Mouse (Mus musculus) C2C12 (cell line): ENCODE results near the gene Mlycd. TPM values are rescaled to one million over a fixed set of nuclear protein-coding genes. Genes with fewer than 3 reads are reported as not detected.

ENCODE experiments used
- H3K27me3 ChIP-seq: one replicate; pipeline ENCODE4 v1.6.1; 2011; ENCODE audit not compliant: control insufficient read depth, insufficient read depth, insufficient read length
- H3K36me3 ChIP-seq: one replicate; pipeline ENCODE4 v1.6.1; 2011; ENCODE audit not compliant: control insufficient read depth, insufficient read depth
- H3K4me3 ChIP-seq: one replicate; pipeline ENCODE4 v1.5.1; 2011; ENCODE audit warnings: mild to moderate bottlenecking, control low read depth; ENCODE audit not compliant: poor library complexity, insufficient read depth, severe bottlenecking
- H3K79me2 ChIP-seq: one replicate; pipeline ENCODE4 v1.6.1; 2011; ENCODE audit not compliant: control insufficient read depth, insufficient read depth
- H3K79me3 ChIP-seq: one replicate; pipeline ENCODE4 v1.6.1; 2011; ENCODE audit warnings: low read depth, control low read depth
- H3ac ChIP-seq: one replicate; pipeline ENCODE3; 2011; ENCODE audit warnings: low read depth; ENCODE audit not compliant: control insufficient read depth, insufficient read length
- CEBPB ChIP-seq: IDR thresholded peaks from one replicate; pipeline ENCODE4 v1.6.1; 2011; ENCODE audit warnings: low read depth, mild to moderate bottlenecking, control low read depth, moderate library complexity
- CTCF ChIP-seq: IDR thresholded peaks from one replicate; pipeline ENCODE4 v1.5.1; 2011; ENCODE audit not compliant: control insufficient read depth, insufficient read depth, insufficient read length
- FOSL1 ChIP-seq: IDR thresholded peaks from one replicate; pipeline ENCODE4 v1.8.0; 2011; ENCODE audit warnings: mild to moderate bottlenecking, low read length; ENCODE audit not compliant: poor library complexity, insufficient read depth, severe bottlenecking
- MAX ChIP-seq: IDR thresholded peaks from one replicate; pipeline ENCODE4 v1.6.1; 2011; ENCODE audit warnings: mild to moderate bottlenecking, control low read depth
- MYOD1 ChIP-seq: IDR thresholded peaks from one replicate; pipeline ENCODE4 v1.6.1; 2011; ENCODE audit warnings: low read depth; ENCODE audit not compliant: control insufficient read depth, insufficient read length
- MYOG ChIP-seq: IDR thresholded peaks from one replicate; pipeline ENCODE4 v1.6.1; 2011; ENCODE audit not compliant: control insufficient read depth, insufficient read length; ENCODE audit errors: extremely low read depth
- USF1 ChIP-seq: IDR thresholded peaks from one replicate; pipeline ENCODE4 v1.6.1; 2011; ENCODE audit warnings: low read depth, mild to moderate bottlenecking, control low read depth, moderate library complexity
- polyA plus RNA-seq: library from polyadenylated mRNA; unstranded; fragments of >200 nt; fragmentation: generic; extraction: Trizol; gene quantifications from one replicate; pipeline ENCODE4 v1.2.1, GENCODE M21; 2012; ENCODE audit warnings: missing spikeins

Gene Mlycd
- polyA plus RNA-seq, 1 experiment = 7.5 TPM

DNA sequence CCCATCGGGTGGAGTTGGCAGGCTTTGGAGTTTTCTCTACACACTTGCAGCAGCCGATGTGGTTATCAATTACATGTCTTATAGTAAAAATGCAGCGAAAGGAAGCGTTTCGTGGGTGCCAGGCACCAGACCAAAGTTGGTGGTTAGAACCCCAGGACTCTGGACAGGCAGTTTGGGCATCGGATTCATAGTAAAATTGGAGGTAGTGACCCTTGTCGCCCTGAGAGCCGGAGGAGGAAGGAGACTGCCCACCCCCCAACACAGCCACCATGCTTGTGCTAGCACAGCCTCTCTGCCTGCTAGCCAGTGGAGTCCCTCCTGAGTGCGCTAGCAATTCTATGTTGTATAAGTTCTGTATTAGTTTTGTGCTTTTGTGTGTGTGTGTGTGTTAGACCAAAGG lies 3.9 kb downstream of the Mlycd start:
- Histone ChIP-seq H3K4me3 (no peak overlapping the region), H3K27me3 (no peaks in the 10 kb centered on the region), H3K79me3 (no peaks in the 10 kb centered on the region), H3ac (no peak overlapping the region), H3K36me3 (no peaks in the 10 kb centered on the region), H3K79me2 (no peaks in the 10 kb centered on the region)
- TF ChIP-seq CEBPB (no peak), MYOD1 (no peak)

DNA sequence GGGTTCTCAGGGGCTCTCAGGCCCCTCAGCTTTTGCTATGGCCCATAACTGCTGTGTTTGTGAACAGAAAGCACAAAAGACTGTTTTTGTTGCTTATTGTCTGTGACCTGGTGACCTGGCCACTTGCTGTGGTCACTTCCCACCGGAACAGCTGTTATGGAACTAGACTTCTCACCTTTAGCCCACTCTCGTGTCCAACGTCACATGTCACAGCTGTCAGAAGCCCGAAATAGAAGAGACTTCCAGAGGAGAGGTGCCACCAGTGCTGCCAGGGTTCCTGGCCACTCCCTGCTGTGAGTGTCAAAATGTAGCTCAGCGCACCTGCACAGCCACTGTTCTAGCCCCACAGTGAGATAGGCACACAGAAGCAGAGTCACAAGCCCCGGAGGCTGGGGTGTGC lies 4.6 kb downstream of the Mlycd start:
- TF ChIP-seq MYOD1 (no peak), CEBPB (no peak), USF1 (no peak), FOSL1 (no peak), CTCF (no peak), MYOG (no peak), MAX (no peak)
- Histone ChIP-seq H3K4me3 (no peak overlapping the region), H3K79me2 (no peaks in the 10 kb centered on the region), H3K79me3 (no peaks in the 10 kb centered on the region), H3ac (no peak overlapping the region), H3K27me3 (no peaks in the 10 kb centered on the region), H3K36me3 (no peaks in the 10 kb centered on the region)

- TF ChIP-seq CEBPB = no peak
- no peak for TF ChIP-seq USF1
- TF ChIP-seq MYOD1 = no peak
- no peak for TF ChIP-seq CTCF
- TF ChIP-seq MAX = no peak
- TF ChIP-seq FOSL1 = no peak
- TF ChIP-seq MYOG = no peak
- Histone ChIP-seq H3K79me3 (no peaks in the 10 kb centered on the region), H3K36me3 (no peaks in the 10 kb centered on the region), H3K27me3 (no peaks in the 10 kb centered on the region), H3K4me3 (no peak overlapping the region), H3ac (no peak overlapping the region), H3K79me2 (no peaks in the 10 kb centered on the region)
These were observed 5.5 kb downstream of the Mlycd start for GRCm38 (mm10) chr8:119400122-119400671.

DNA sequence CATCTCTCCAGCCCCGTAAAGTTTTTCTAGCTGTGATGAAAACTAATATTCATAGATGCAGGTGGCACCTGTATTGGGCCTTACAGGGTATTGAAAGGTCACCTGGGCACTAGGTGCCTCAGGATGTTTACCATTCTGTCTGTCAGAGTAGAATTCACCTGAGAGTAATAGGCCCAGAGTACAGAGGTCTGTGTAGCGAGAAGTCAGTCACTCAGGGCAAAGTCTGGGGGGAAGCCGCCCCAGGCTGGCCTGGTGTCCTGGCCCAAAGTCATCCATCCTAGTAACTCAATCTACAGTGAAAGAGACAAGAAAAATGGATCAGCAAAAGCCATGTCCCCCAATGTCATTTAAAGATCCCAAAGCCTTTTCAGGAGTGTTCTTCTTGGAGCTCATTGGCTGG lies 6.2 kb downstream of the Mlycd start:
- H3K79me3 ChIP-seq = no peaks in the 10 kb centered on the region
- H3K79me2 ChIP-seq = no peaks in the 10 kb centered on the region
- no peaks in the 10 kb centered on the region for H3K27me3 ChIP-seq
- H3ac ChIP-seq = no peak overlapping the region
- no peak overlapping the region for H3K4me3 ChIP-seq
- TF ChIP-seq USF1 = no peak
- no peaks in the 10 kb centered on the region for H3K36me3 ChIP-seq

- Histone ChIP-seq H3K36me3 (no peaks in the 10 kb centered on the region), H3K4me3 (no peak overlapping the region), H3K79me3 (no peaks in the 10 kb centered on the region), H3K79me2 (no peaks in the 10 kb centered on the region), H3ac (no peak overlapping the region), H3K27me3 (no peaks in the 10 kb centered on the region)
- TF ChIP-seq MYOD1 (no peak), FOSL1 (no peak)
These were observed 9.2 kb downstream of the Mlycd start for GRCm38 (mm10) chr8:119403912-119404311.

- TF ChIP-seq CEBPB (no peak), CTCF (no peak), FOSL1 (no peak), MYOG (no peak), USF1 (no peak), MAX (no peak), MYOD1 (no peak)
- no peaks in the 10 kb centered on the region for H3K36me3 ChIP-seq
- no peak overlapping the region for H3K4me3 ChIP-seq
- H3K79me3 ChIP-seq = no peaks in the 10 kb centered on the region
- H3ac ChIP-seq = no peak overlapping the region
- H3K27me3 ChIP-seq = no peaks in the 10 kb centered on the region
- no peaks in the 10 kb centered on the region for H3K79me2 ChIP-seq
These were observed 10.0 kb downstream of the Mlycd start for GRCm38 (mm10) chr8:119404648-119405047.

GRCm38 (mm10) chr8:119408311-119408710 lies 13.6 kb downstream of the Mlycd start:
- Histone ChIP-seq H3K79me3 (no peaks in the 10 kb centered on the region), H3K36me3 (no peaks in the 10 kb centered on the region), H3K27me3 (no peaks in the 10 kb centered on the region), H3K79me2 (no peaks in the 10 kb centered on the region), H3K4me3 (no peak overlapping the region), H3ac (no peak overlapping the region)
- TF ChIP-seq MAX (no peak), FOSL1 (no peak), MYOG (no peak), MYOD1 (no peak), CEBPB (no peak), CTCF (no peak)
